Comparison of ENCODE assay signal across 8 mouse cellular contexts in genomic region chr6:126921111-126921881, GRCm38 (mm10). TPM values are rescaled to one million over a fixed set of nuclear protein-coding genes. Genes with fewer than 3 reads are reported as not detected.
DNase-seq lines count a peak whose midpoint lies in the region; ATAC-seq lines count a peak whose summit lies in the region.

Gene Dyrk4, minus strand, starts transcription at chr6:126921839.

- DNase-seq in retina, embryonic 14.5 days (ENCODE audit: low spot score): peak; percentile 16
- DNase-seq in retina, postnatal 1 day: no peak
- peak; percentile 37 to 55 for DNase-seq in heart, postnatal 10 days
- peak; percentile 40 for DNase-seq in thymus, postnatal 4 days
- no peak for DNase-seq in spleen, adult 18-20 months

- H3K9ac ChIP-seq in embryonic facial prominence, embryonic 12.5 days: no peak within 1 kb of the TSS
- H3K9ac ChIP-seq in limb, embryonic 13.5 days: no peak within 1 kb of the TSS
- H3K9ac ChIP-seq in midbrain, embryonic 13.5 days (replicated peaks): peak within 1 kb of the TSS; percentile 52; the same call in 1 of the 2 replicates

- H3K36me3 ChIP-seq in embryonic facial prominence, embryonic 12.5 days: peaks cover 36% of the 10 kb centered on the region
- peaks cover 41% of the 10 kb centered on the region for H3K36me3 ChIP-seq in limb, embryonic 13.5 days
- H3K36me3 ChIP-seq in midbrain, embryonic 13.5 days: peaks cover 25% of the 10 kb centered on the region

- no peak within 1 kb of the TSS for H3K4me3 ChIP-seq in embryonic facial prominence, embryonic 12.5 days
- H3K4me3 ChIP-seq in limb, embryonic 13.5 days: peak within 1 kb of the TSS; percentile 18; the same call in 1 of the 2 replicates
- H3K4me3 ChIP-seq in midbrain, embryonic 13.5 days (replicated peaks): peak within 1 kb of the TSS; percentile 24

- H3K4me2 ChIP-seq in embryonic facial prominence, embryonic 12.5 days (replicated peaks): peak within 1 kb of the TSS; percentile 35
- peak within 1 kb of the TSS; percentile 49 for H3K4me2 ChIP-seq in limb, embryonic 13.5 days (replicated peaks)
- H3K4me2 ChIP-seq in midbrain, embryonic 13.5 days (replicated peaks): peak within 1 kb of the TSS; percentile 46

- H3K27me3 ChIP-seq in embryonic facial prominence, embryonic 12.5 days: no peaks in the 10 kb centered on the region
- no peaks in the 10 kb centered on the region for H3K27me3 ChIP-seq in limb, embryonic 13.5 days
- H3K27me3 ChIP-seq in midbrain, embryonic 13.5 days: no peaks in the 10 kb centered on the region

- H3K9me3 ChIP-seq in embryonic facial prominence, embryonic 12.5 days: no peaks in the 10 kb centered on the region
- no peaks in the 10 kb centered on the region for H3K9me3 ChIP-seq in limb, embryonic 13.5 days
- no peaks in the 10 kb centered on the region for H3K9me3 ChIP-seq in midbrain, embryonic 13.5 days

- intact Hi-C loops in heart, postnatal 10 days (cut with DNase I): no loop called here

- H3K27ac ChIP-seq in embryonic facial prominence, embryonic 12.5 days: no peak within 1 kb of the TSS
- H3K27ac ChIP-seq in limb, embryonic 13.5 days: no peak within 1 kb of the TSS; the same call in 1 of the 2 replicates
- no peak within 1 kb of the TSS for H3K27ac ChIP-seq in midbrain, embryonic 13.5 days

- WGBS in embryonic facial prominence, embryonic 12.5 days: 14% methylated on average over 21 of the region's 21 CpGs
- 9% methylated on average over 21 of the region's 21 CpGs for WGBS in limb, embryonic 13.5 days
- WGBS in midbrain, embryonic 13.5 days: 8% methylated on average over 21 of the region's 21 CpGs

- no peak for ATAC-seq in embryonic facial prominence, embryonic 12.5 days (ENCODE audit: insufficient number of reproducible peaks, insufficient read depth, low FRiP score, low TSS enrichment)
- ATAC-seq in limb, embryonic 13.5 days (ENCODE audit: low FRiP score, low read depth): no peak
- no peak for ATAC-seq in midbrain, embryonic 13.5 days

- H3K4me1 ChIP-seq in embryonic facial prominence, embryonic 12.5 days: no peaks in the 10 kb centered on the region
- 0 out of 2 replicates have a peak, but pooled peaks cover 4% of the 10 kb centered on the region for H3K4me1 ChIP-seq in limb, embryonic 13.5 days
- peaks cover 8% of the 10 kb centered on the region; the same call in 1 of the 2 replicates for H3K4me1 ChIP-seq in midbrain, embryonic 13.5 days (replicated peaks)

RNA-seq across cellular contexts. Expression of gene Dyrk4, which starts in this region (rescaled TPM):
- polyA plus RNA-seq in embryonic facial prominence, embryonic 12.5 days (2016; fragmentation: Nextera tagmentation; extraction: Ambion mirVana): 0.14 and 0.33 TPM in 2 replicates
- not detected for total RNA-seq in heart, postnatal 10 days (2021)
- not detected in 2 replicates for polyA plus RNA-seq in limb, embryonic 13.5 days (2015; fragmentation: Nextera tagmentation; extraction: Ambion mirVana)
- 0.36 TPM in 1 of 2 replicates, not detected in the other for polyA plus RNA-seq in midbrain, embryonic 13.5 days (2015; fragmentation: Nextera tagmentation; extraction: Ambion mirVana)

Comparison
In these comparisons a context has a peak if more than half of its experiments do, and no peak if none do; other contexts are left out.
1. DNase-seq: peak in retina, embryonic 14.5 days (single experiment) and thymus, postnatal 4 days (single experiment); none in retina, postnatal 1 day (single experiment) and spleen, adult 18-20 months (0 of 2).
2. Peak in DNase-seq in heart, postnatal 10 days; RNA of the gene not detected or under 1 TPM.
3. Peak in every context shown above with its lines, with median percentiles within 50 percentile points of each other: H3K4me2 ChIP-seq.